Mouse (Mus musculus) kidney, adult 8-10 months (tissue): ENCODE measurements at regions not wholly inside any gene's neighbourhood (a gene's known extent, or its start where the extent isn't known, plus 50 kb on each side); places are given as distances from the start of the nearest gene placed in this dataset.

Experiments
- DNase-seq, 2 experiments: peaks; one replicate each; pipeline ENCODE4 v3.0.0; 2022

- DNase-seq, result peak; percentile 42 to 57
These were observed 85.0 kb downstream of the Bach1 start for GRCm38 (mm10) chr16:87783561-87784304.

GRCm38 (mm10) chr16:87784405-87784994 lies 85.8 kb downstream of the Bach1 start:
- peak; percentile 25 to 51 for DNase-seq

DNA sequence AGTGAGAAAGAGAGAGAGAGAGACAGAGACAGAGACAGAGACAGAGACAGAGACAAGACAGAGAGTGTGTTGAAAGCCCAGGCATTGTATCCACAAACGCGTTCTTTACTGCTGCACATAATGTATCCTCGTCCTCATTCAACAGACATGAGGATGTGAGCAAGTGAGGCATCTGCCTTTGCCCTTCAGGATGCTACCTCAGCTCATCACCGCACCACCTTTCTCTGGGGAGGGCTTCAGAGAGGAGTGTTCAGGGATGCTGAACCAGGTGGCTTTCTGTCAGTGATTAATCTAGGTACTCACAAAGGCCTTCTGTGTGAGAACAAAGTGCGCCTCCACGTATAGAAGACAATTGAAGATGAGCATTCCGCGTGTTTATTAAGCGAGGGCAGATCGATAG lies 90.8 kb downstream of the Bach1 start:
- DNase-seq, result no peak

GRCm38 (mm10) chr16:87789957-87790356 lies 91.2 kb downstream of the Bach1 start:
- no peak for DNase-seq

GRCm38 (mm10) chr16:87796514-87797248 lies 97.9 kb downstream of the Bach1 start:
- DNase-seq, result peak; percentile 69 to 73

DNA sequence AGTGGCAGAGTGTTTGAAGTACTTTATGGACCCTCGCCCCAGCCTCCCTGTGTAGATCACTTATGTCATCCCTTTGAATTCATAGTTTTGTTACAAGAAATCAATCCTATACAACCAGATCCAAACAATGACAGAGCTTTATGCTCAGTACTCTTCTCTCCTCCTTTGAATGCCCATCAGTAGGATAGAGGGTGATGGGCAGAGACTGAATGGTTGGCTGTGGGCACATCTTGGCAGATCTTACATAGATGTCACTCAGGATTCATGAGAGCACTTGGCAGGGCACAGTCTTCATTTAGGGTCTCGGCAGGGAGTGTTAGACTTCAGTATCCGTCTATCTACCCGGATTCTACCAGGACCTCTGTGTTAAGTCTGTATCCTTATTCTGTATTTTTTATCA lies 103.6 kb downstream of the Bach1 start:
- DNase-seq, result no peak

- DNase-seq, result no peak
These were observed 118.8 kb downstream of the Bach1 start for GRCm38 (mm10) chr16:87817590-87817989.

DNA sequence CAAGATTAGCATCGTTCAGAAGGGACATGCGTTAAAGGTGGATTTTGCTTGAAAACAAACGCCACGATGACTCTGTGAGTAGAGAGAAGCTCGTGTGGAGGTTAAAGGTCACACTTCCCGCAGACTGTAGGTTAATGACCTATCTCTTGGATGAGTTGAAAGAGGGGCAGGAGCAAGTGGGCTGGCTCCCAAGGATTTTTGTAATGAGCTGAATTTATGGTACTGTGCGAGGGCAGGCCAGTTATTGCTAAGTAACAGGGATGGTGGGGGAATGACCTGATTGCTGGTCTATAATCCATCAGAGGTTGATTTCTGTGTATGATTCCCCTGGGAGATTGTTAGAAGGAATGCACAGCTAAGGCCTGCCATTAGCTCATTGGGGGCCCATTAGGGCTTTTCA lies 135.6 kb downstream of the Bach1 start:
- DNase-seq, result no peak

- peak; percentile 29 to 74 for DNase-seq
These were observed 142.3 kb downstream of the Bach1 start for GRCm38 (mm10) chr16:87840949-87841546.
